Mouse (Mus musculus) heart, postnatal 25 days (tissue): ENCODE data around the gene Celf2. TPM values are rescaled to one million over a fixed set of nuclear protein-coding genes. Genes with fewer than 3 reads are reported as not detected.
"Not testable (repeated sequence)": the region's sequence is repeated elsewhere in the genome, so short reads cannot be mapped to it uniquely, and the experiment has no call there.

ENCODE experiments used
- DNase-seq: peaks from one replicate; pipeline ENCODE4 v3.0.0; 2022; ENCODE audit warnings: low spot score
- intact Hi-C: fragments of 180-260 bp; cut with DNase I; formaldehyde crosslinking; loops from one replicate; pipeline ENCODE4 v1.15.1; 2025
- total RNA-seq, 2 experiments: library from RNA; stranded (reverse); gene quantifications; 2 replicates each; pipeline ENCODE4 v1.2.3; 2021

Gene Celf2
- total RNA-seq, 2 experiments from 2014 or later: 63.1 to 72.7 TPM

DNA sequence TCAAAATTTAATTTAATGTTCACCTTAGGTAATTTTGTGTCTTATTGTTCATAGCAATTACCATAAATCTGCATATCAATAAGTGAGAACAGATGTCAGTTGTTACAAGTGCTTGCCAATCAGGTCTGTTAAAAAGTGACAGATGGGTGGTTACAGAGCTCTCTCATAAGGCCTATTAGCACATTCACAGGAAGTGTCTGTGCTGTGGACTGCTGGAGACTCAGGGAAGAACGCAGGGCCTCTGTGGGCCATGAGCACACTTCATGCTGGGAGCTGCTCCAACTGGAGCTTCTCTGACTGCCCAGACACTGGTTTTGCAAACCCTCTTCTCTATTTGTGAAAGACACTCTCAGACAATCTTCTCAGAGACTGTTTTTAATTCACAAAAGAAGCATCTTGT is 914.6 kb downstream of the Celf2 start:
- intact Hi-C loops: no loop called here
- DNase-seq: no peak

DNA sequence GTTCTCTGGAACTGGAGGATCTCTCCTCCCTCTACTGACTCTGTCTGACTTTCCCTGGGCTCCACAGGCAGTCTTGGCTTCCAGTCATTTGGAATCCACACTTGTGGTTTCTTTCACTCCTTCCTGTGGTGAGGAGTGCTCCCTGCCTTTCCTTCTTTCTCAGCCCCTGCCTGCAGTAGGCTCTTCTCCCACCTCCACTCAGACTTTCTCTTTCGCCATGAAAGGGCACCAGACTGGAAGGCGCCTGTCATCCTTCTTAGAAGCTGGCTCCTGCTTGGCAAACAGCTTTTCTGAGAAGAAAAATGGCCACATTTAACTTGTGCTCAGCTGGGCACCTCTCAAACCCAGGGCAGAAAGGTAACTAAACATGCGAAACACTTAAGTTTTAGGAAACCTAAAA is 915.2 kb downstream of the Celf2 start:
- DNase-seq: no peak
- intact Hi-C loops: no loop called here

DNA sequence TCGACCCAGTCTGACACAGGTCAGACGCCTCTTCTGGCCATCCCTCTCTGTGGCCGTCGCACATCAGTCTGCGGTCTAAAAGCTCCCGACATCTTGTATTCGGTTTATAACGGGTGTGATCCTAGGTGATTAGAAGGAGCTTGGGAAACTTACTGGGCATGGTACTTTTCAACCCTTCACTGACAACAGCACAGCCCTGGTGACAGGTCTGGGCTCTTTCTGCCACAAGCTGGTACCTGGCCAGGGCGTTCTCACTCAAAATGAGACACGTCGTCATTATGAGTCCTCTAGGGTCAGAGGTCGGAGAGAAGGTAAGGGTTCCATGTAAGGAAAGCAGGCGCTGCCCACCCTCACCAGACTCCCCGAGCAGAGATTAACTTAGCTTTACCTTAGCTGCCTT is 915.6 kb downstream of the Celf2 start:
- intact Hi-C loops: no loop called here
- no peak for DNase-seq

DNA sequence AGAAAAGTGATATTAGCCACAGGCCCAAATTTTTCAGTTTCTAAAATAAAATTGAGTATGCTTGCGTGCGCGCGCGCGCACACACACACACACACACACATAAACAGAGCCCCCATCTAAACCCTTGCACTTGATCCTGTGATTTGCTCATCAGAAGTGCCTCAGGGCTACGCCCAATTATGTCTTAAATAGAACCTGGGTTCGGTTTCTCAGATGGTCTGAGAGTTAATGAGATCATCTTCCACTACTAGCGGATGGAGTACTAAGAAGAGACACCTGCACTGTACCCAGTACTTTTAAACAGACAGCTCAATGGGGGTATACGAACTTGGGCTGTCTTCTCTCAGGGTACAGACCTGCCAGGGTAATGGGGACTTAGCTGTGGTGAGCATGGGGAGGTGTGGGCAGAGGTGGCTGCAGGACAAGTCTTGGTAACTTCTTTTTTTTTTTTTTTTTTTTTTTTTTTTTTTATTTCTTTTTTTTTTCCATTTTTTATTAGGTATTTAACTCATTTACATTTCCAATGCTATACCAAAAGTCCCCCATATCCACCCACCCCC is 923.2 kb downstream of the Celf2 start:
- DNase-seq: no peak
- intact Hi-C loops: no loop called here

DNA sequence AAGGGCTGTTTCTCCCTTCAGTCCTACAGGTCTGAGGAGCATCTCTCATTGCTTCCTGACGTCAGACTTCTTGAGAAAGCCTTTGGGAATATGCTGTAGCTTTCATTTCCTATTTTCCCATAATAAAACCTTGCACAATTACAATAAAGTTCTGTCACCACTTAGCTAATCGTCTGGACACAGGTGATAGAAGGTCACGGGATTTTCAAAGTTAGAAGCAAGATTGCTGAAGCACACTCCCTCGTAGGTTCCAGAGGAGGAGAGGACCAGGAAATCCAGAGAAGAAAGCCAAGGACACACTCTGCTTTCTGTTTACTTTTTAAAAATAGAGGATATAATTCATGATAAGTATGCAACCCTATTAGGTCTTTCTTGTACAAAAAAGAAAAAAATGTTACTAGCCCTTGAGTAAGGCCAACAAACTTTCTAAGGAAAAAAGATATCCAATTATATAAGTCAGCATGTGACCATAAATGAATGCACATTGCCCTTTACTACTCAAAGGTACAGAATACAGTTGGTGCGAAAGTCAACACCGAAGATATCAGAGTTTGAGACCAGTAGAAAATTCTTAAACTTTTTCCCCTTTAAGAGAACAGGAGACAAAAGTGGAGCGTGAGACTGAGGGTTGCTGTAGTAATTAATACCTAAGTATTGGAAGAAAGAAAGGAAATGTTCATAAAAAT is 924.2 kb downstream of the Celf2 start:
- intact Hi-C loops: no loop called here

DNA sequence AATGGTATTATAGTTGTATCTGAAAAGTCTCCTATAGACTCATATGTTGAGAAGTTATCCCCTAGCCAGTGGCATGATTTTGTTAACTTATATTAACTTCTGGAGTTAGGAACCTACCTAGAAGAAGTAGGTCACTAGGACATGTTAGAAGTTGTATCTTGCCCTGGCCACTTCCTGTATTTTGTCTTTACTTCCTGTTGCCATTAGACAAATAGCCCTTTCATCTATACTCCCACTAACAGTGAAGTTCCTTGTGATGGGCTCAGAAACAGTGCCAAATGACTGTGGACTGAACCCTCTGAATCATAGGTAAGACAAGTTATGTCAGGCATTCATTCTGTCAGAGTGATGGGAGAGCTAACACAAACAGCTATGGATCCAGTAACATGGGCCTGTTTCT is 926.7 kb downstream of the Celf2 start:
- DNase-seq: no peak
- intact Hi-C loops: no loop called here

More for the DNA sequence above, 924.2 kb downstream of the Celf2 start:
- no peak for DNase-seq

DNA sequence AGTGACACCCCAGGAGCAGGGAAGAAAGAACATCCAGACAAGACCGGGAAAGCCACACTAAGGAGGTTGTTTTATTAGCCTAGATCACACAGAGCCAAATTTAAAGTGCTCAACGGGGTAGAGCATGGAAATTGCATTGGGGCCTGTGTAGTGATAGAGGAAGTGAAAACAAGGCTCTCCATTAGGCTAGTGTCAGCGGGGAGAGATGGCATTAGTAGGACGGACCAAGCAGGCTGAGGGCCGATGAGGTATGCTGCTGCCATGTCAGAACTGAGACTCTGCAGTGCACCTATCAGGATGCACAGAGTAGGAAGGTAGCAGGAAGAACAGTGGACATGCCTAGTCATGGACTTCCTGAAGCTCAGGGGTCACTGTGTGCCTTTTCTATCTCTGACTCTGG is 929.3 kb downstream of the Celf2 start:
- no peak for DNase-seq
- intact Hi-C loops: no loop called here

DNA sequence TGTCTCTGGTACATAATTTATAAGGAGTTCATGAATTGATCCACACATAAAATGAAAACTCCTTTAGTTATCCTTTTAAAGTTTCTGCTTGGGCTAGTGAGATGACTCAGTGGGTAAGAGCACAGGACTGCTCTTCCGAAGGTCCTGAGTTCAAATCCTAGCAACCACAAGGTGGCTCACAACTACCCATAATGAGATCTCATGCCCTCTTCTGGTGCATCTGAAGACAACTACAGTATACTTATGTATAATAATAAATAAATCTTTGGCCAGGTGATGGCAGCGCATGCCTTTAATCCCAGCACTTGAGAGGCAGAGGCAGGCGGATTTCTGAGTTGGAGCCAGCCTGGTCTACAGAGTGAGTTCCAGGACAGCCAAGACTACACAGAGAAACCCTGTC is 934.0 kb downstream of the Celf2 start:
- intact Hi-C loops, DNase-seq: not testable (repeated sequence)

DNA sequence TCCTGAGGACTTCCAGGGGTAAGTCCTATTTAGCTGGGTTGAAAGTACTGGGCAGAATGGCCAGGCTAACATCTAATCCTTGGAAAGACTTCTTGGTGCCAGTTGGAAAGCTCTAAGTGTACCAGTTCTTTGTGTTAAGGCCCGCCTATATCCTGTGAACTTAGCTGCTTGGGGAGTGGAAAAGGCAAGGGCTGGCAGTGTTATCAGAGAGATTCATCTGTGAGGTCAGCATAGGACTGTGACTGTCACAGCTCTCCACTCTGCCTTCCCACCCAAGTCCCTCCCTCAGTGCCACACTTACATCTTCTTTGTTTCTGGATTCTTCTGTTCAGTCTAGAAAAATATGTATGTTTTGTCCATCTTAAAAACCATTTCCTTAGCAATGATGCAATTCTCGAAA is 935.7 kb downstream of the Celf2 start:
- no peak for DNase-seq
- intact Hi-C loops: no loop called here

DNA sequence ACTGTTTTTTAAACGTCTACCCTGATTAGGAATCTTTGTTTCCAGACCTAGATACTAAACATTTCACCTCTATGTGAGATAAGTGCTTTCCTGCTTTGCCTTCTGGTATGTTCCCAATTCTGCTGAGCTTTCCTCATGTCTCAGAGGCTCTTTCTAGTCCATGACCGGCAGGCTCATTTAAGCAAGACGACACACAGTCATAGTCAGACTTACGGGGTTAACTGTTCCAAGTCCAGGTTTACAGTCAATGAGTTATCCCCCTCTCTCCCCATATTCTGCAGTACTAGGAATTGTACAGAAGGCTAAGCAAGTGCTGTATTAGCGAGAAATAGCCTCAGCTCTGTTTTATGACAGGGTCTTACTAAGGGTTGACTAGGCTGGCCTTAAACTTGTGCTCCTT is 936.4 kb downstream of the Celf2 start:
- intact Hi-C loops: no loop called here
- no peak for DNase-seq

DNA sequence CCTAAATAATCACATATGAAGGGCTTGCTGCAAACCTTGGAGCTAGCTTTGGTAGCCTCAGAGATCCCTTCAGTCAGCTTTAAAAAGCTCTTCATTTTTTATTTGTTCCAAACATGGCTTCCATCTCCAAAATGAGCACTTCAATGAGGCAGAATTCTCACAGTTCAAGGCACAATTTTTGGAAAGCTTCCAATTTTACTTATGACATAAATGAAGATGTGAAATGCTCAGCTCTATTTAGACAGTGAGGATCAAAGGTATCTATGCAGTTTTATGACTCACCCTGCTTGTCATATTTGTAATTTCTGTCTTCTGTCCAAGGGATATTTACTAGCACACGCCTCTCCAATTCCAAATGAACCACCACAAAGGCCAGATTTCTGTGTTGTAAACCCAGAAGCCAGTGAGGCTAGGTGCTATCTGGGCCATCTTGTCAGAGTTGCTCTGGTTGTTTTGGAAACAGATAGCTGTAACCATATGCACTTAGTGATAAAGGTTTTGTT is 940.3 kb downstream of the Celf2 start:
- intact Hi-C loops: no loop called here
- DNase-seq: no peak

DNA sequence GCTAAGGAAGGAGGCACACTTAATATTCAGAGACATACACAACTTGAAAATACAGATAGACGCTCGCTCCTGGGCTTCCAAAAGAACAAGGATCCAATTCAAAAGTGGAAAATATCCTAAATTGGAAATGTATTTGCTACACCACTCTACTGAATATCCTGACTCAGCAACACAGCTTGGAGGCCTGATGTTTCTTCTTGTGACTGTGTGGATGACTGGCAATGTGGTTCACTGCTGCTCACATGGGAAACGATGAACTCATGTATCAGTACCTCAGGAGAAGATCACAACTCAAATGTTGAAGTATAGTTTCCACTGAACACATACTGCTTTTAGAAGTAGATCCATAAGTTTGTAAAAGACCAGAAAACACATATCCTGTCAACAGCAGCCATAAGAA is 944.2 kb downstream of the Celf2 start:
- no peak for DNase-seq
- intact Hi-C loops: no loop called here

DNA sequence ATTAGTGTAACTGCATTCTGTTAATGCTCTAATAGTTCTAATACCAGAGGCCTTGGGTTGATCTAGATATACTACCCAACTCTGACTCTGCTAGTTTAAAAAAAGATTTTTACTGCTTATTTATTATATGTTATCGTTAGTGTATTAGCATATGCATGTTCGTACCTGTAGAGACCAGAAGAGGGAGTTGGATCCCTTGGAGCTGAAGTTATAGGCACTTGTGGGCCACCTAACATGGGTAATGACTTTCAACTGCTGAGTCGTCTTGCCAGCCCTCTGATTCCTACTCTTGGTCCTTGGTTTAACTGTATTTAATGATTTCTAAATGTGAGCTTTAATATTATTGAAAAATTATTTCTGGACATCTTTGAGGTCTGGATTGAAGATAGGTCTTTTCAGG is 948.0 kb downstream of the Celf2 start:
- no peak for DNase-seq
- intact Hi-C loops: no loop called here

DNA sequence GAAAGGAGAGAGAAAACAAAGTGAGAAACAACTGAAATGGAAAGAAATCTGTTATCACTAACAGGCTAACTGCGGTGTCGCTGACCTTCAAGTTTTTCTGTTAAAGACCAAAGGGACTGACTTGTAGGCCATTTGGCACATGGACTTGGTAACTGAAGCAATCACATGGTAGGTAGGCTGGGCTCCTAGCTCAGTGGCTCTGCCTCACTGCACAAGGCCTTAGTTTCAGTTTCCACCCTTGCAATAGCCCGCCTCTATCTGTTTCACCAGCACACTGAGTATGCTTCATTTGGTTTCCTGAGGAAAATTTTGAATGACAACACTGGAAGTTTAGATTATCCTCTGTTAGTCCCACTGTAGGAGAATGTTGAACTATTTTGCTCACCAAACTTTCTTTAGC is 948.6 kb downstream of the Celf2 start:
- intact Hi-C loops: no loop called here
- no peak for DNase-seq

DNA sequence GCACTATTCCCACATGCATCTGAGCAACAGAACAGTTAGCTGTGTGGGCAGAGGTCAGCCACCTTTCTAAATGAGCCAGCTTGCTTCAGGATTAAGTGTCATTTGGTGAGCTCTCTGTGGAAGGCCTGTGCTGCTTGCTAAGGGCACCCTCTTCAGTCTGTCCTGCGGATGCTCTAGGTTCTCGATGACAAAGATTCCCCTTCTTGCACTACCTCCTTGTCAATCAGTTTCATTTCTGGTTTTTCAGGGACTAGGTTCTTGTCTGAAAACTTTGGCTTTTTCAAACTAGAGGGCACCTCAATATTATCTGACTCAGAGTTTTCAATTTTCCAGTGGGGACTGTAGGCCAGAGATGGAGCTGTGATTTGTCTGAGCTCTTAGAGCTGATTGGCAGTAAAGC is 949.8 kb downstream of the Celf2 start:
- no peak for DNase-seq
- intact Hi-C loops: no loop called here

DNA sequence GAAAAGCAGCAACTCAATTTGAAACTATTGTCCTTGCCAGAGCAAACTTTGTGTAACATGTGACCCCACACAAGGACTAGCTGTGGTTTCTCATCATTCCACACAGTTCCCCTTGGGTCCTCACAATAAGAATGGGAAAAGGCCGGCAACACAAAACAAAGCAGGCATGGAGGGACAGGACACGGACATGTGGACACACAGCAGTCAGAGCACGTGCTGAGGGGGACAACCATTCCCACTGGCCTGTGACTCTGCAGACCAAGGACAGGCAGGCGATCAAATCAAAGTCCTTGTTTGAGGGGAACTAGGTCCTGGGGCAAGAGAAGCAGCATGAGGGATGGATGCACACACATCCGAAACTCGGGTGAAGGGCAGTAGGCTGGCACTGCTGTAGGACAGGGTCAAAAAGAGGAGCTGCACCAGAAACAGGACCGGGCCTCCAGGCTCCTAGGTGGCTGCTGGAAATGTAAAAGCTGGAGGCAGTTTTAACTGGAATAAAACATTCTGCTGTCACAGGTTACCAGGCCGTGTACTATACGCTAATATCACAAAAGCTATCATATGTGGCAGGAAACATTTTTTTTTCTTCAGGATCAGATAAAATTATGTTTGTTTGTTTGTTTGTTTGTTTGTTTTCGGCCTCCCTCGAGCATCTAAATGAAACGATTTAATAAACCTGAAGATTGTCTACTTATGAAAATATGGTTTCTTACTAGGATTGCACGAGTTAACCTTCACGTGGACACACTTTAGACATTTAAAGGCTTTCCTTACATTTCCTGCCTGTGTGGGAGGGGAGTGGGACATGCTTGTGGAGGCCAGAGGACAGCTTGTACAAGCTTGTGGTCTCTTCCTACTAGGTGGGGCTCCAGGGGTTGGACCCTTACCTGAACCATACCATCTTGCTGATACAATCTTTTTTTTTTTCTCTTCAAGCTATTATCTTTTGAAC is 950.8 kb downstream of the Celf2 start:
- intact Hi-C loops: no loop called here

DNA sequence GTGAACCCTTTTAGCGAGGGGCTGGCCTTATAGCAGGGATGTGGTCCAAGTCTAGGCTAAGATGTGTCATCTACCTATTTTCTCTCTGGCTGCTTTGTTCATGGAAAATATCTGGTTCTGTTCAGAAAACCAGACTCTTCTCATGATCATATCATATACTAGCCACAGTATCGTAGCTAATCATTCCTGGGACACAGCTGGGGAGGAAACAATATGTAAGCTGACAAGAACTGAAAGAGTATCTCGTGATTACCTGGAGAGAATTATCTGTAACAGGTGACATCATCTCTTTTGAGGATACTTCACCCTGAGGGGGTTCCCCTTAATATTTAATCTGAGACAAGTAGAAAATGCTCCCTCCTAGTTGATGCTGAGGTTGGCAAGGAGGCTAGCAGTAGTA is 951.6 kb downstream of the Celf2 start:
- DNase-seq: no peak
- intact Hi-C loops: no loop called here

More for the DNA sequence above, 950.8 kb downstream of the Celf2 start:
- DNase-seq: no peak

DNA sequence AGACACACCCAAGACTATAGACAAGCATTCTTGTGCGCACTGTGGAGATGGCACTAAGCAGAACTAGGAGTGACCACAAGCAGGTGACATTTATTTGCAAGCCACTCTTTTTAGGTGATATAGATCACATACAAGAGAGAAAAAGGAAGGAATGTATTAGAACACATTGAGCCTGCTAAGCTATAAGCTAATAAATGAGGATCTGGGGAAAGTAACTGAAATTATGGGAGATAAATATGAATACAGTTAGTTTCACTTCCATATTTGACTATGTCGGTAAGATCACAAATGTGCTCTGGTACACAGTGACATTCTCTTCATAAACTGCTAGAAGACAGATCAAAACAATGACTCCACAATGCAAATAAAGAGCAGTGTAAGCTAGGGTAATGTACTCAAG is 952.5 kb downstream of the Celf2 start:
- DNase-seq: no peak
- intact Hi-C loops: no loop called here

DNA sequence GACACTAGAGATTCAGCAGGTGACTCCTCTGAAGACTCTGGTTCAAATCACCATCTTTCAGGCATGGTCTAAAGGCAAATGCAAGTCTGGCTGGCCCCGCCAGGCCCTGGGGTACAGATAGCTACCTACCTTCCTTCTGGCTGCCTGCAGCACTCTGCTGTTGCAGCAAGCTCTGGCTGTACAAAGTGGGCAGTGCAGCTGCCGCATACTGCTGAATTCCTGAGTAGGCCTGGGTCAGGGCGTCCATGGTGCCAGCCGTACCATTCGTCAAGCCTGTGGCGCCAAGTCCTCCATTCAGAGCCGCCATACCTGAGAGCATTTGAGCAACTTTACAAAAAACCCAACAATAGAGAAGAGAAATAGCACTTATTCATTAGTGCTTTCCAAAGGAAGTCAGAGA is 955.7 kb downstream of the Celf2 start:
- no peak for DNase-seq
- intact Hi-C loops: no loop called here

DNA sequence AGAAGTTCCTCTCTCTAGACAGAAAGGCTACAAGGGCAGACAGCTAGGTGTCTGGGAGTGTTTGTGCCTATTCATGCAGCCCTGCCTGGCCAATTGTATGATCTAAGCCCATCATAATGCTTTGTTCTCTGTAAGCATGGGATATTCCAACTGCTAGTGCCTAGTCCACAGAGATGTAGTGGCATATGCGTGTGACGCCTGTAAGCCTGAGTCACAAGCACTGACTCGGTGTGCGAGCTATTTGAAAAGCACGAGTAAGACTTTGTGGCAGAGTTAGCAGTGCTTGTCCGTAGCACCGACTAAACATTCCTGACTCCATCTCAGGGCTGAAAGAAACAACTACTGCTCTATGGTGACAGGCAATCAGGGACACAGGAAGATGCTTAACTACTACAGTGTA is 960.1 kb downstream of the Celf2 start:
- intact Hi-C loops: no loop called here

DNA sequence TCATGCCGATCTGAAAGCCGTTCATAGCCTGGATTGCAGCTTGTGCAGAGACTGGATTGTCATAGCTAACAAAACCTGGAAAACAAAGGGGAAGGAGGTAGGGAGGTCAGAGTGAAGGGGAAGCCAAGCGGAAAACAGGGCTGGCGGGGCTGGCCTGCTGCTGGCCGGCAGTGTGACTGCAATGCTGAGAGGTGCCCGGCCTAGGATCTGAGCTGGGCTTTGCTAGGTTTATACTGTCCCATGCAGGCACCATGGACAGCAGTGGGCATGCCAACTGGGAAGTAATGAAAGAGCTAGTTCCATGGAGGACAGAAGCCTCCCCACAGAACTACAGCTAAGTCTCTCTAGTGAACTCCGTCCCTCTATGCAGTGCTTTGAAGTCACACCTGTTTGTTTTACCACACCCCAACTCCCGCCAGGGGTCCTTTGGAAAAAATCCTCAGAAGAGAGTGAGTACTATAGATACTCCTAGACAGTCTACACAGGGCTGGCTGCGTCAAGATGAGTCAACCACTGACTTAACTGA is 962.2 kb downstream of the Celf2 start:
- intact Hi-C loops: no loop called here
- DNase-seq: no peak

More for the DNA sequence above, 960.1 kb downstream of the Celf2 start:
- DNase-seq: no peak
